In genomic region chr1:190174671-190175661, GRCm38 (mm10) we compare ENCODE assay signal across 8 mouse cellular contexts. TPM values are rescaled to one million over a fixed set of nuclear protein-coding genes. Genes with fewer than 3 reads are reported as not detected.
DNase-seq lines count a peak whose midpoint lies in the region; ATAC-seq and TF ChIP-seq lines count a peak whose summit lies in the region.

No protein-coding gene starts in this region.

- H3K9me3 ChIP-seq in heart, embryonic 10.5 days, result no peaks in the 10 kb centered on the region
- H3K9me3 ChIP-seq in kidney, postnatal 0 days (replicated peaks; ENCODE audit: low read length), result no peaks in the 10 kb centered on the region
- H3K9me3 ChIP-seq in neural tube, embryonic 13.5 days, result no peaks in the 10 kb centered on the region

- no peaks in the 10 kb centered on the region for H3K36me3 ChIP-seq in heart, embryonic 10.5 days
- H3K36me3 ChIP-seq in kidney, postnatal 0 days (ENCODE audit: insufficient read depth, low read length), result no peaks in the 10 kb centered on the region
- no peaks in the 10 kb centered on the region for H3K36me3 ChIP-seq in neural tube, embryonic 13.5 days

- no peak for TF ChIP-seq CTCF in left cerebral cortex, adult 2 months (IDR thresholded peaks at IDR 0.05)
- no peak for TF ChIP-seq CTCF in kidney, postnatal 0 days (IDR thresholded peaks at IDR 0.05; ENCODE audit: low read depth)

- no peak overlapping the region for H3K27ac ChIP-seq in left cerebral cortex, adult 2 months
- peak overlapping the region; percentile 93 for H3K27ac ChIP-seq in heart, embryonic 10.5 days
- H3K27ac ChIP-seq in kidney, postnatal 0 days, result no peak overlapping the region
- no peak overlapping the region for H3K27ac ChIP-seq in neural tube, embryonic 13.5 days (replicated peaks)

- peak overlapping the region; percentile 27 for H3K4me3 ChIP-seq in left cerebral cortex, adult 2 months
- peak overlapping the region; percentile 67 for H3K4me3 ChIP-seq in heart, embryonic 10.5 days
- H3K4me3 ChIP-seq in kidney, postnatal 0 days (replicated peaks; ENCODE audit: low read depth, low read length), result peak overlapping the region; percentile 26; the same call in 1 of the 2 replicates
- H3K4me3 ChIP-seq in neural tube, embryonic 13.5 days, result peak overlapping the region; percentile 44

- peaks cover 43% of the 10 kb centered on the region for H3K4me1 ChIP-seq in heart, embryonic 10.5 days
- H3K4me1 ChIP-seq in kidney, postnatal 0 days (replicated peaks; ENCODE audit: insufficient read depth, low read length), result peaks cover 16% of the 10 kb centered on the region; the same call in 1 of the 2 replicates
- peaks cover 48% of the 10 kb centered on the region for H3K4me1 ChIP-seq in neural tube, embryonic 13.5 days (replicated peaks)

- 0 out of 2 replicates have a peak overlapping the region, but pooled peaks have one; percentile 18 for H3K9ac ChIP-seq in kidney, postnatal 0 days (ENCODE audit: low read depth, low read length)
- peak overlapping the region; percentile 70 for H3K9ac ChIP-seq in neural tube, embryonic 13.5 days

- intact Hi-C loops in left cerebral cortex, adult 2 months (cut with DNase I), result no loop called here

- H3K4me2 ChIP-seq in kidney, postnatal 0 days (ENCODE audit: low read length), result peak overlapping the region; percentile 56
- peak overlapping the region; percentile 95 for H3K4me2 ChIP-seq in neural tube, embryonic 13.5 days

- 1% methylated on average over 65 of the region's 65 CpGs for WGBS in heart, embryonic 10.5 days
- WGBS in kidney, postnatal 0 days, result 4% methylated on average over 65 of the region's 65 CpGs
- WGBS in neural tube, embryonic 13.5 days, result 2% methylated on average over 65 of the region's 65 CpGs

- no peak for DNase-seq in left cerebral cortex, adult 2 months (ENCODE audit: extremely low spot score in 1 of 2, low spot score in 2 of 2)
- DNase-seq in left cerebral cortex, adult 9 months (ENCODE audit: low spot score in 2 of 2), result no peak
- DNase-seq in cerebellum, adult 8-10 months, result peak; percentile 72
- DNase-seq in heart, embryonic 10.5 days (ENCODE audit: low spot score), result peak; percentile 87
- no peak for DNase-seq in kidney, postnatal 0 days (ENCODE audit: low spot score)
- DNase-seq in gastrocnemius, postnatal 25 days, result no peak

- H3K27me3 ChIP-seq in heart, embryonic 10.5 days (ENCODE audit: insufficient read depth, poor library complexity, severe bottlenecking), result peaks cover 42% of the 10 kb centered on the region
- H3K27me3 ChIP-seq in kidney, postnatal 0 days (ENCODE audit: insufficient read depth, low read length), result peaks cover 39% of the 10 kb centered on the region
- H3K27me3 ChIP-seq in neural tube, embryonic 13.5 days, result peaks cover 54% of the 10 kb centered on the region

- ATAC-seq in kidney, postnatal 0 days (replicated peaks; ENCODE audit: low FRiP score, low read depth), result no peak
- ATAC-seq in neural tube, embryonic 13.5 days (ENCODE audit: low read depth), result no peak
- no peak for ATAC-seq in CD4-positive, CD25-positive, alpha-beta regulatory T cell, adult 4 months

RNA-seq across cellular contexts. Expression of gene Prox1, which starts 4.5 kb away (rescaled TPM):
- total RNA-seq in left cerebral cortex, adult 2 months (2021), result 1 to 10 TPM; 7.3 to 7.4 TPM
- polyA plus RNA-seq in heart, embryonic 10.5 days (2016; fragmentation: Nextera tagmentation; extraction: Ambion mirVana), result 13.3 and 17.3 TPM in 2 replicates
- 1.3 and 1.5 TPM in 2 replicates for polyA plus RNA-seq in kidney, postnatal 0 days (2015; fragmentation: Nextera tagmentation; extraction: Ambion mirVana)
- 12.4 and 15.0 TPM in 2 replicates for polyA plus RNA-seq in neural tube, embryonic 13.5 days (2015; fragmentation: Nextera tagmentation; extraction: Ambion mirVana)
- under 1 TPM; 0.11 to 0.20 TPM for polyA plus RNA-seq in CD4-positive, CD25-positive, alpha-beta regulatory T cell, adult 4 months (2017; shearing (Covaris generic))
- total RNA-seq in gastrocnemius, postnatal 25 days (2021), result 1 to 10 TPM; 2.6 to 3.8 TPM

Comparison
In these comparisons a context has a peak if more than half of its experiments do, and no peak if none do; other contexts are left out.
1. DNase-seq: peak in cerebellum, adult 8-10 months (single experiment) and heart, embryonic 10.5 days (single experiment); none in left cerebral cortex, adult 2 months (0 of 2), left cerebral cortex, adult 9 months (0 of 2), kidney, postnatal 0 days (single experiment) and gastrocnemius, postnatal 25 days (single experiment).
2. Peak in every context shown above with its lines, with median percentiles within 50 percentile points of each other: H3K4me3 ChIP-seq.